Mouse (Mus musculus) layer of hippocampus, postnatal 36 days (tissue): ENCODE results near the gene Cln5. TPM values are rescaled to one million over a fixed set of nuclear protein-coding genes. Genes with fewer than 3 reads are reported as not detected.

ENCODE experiments used
- DNase-seq, 2 experiments: peaks; one replicate each; pipeline ENCODE4 v3.0.0; 2022
- total RNA-seq, 2 experiments: library from RNA; stranded (reverse); gene quantifications; 2 replicates each; pipeline ENCODE4 v1.2.3; 2021

The Cln5 gene
- total RNA-seq, 2 experiments from 2014 or later, result 9.6 to 10.6 TPM

- no peak for DNase-seq
Observed at GRCm38 (mm10) chr14:103078006-103078912, 8.2 kb downstream of the Cln5 start.

- DNase-seq, result no peak
Observed at GRCm38 (mm10) chr14:103079209-103079977, 9.4 kb downstream of the Cln5 start.

DNA sequence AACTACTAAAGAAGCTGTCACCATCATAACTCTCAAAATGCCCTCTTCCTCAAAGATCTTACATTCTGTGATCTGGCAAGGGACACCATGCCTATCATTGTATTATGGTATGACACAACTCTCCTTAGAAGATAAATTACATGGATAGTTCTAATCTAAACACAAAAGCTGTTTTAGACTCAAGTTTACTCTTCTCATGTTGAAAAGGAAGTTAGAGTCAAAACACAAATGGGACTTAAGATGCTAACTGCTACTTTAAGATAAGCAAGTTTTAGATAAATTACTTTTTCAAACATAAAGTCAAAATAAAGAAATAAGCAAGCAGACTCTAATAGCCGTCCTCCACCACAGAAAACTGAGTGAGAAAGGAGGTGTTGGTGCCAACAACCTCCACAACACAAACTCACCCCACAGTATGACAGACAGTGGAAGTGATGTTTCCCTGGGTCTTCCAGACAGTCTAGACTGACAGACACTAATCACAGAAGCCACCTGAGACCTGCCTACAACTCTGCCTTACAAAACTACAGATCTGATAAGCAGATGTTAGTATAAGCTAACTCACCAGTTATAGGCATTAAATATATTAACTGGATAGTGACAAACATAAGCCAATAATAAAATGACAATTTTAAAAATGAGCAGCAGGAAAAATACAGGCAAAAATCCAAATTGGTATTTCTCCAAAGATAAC lies 16.0 kb downstream of the Cln5 start:
- DNase-seq, result no peak

GRCm38 (mm10) chr14:103086671-103087324 lies 16.8 kb downstream of the Cln5 start:
- DNase-seq, result no peak

- no peak for DNase-seq
Observed at GRCm38 (mm10) chr14:103087846-103088245, 17.8 kb downstream of the Cln5 start.

- no peak for DNase-seq
Observed at GRCm38 (mm10) chr14:103088624-103089023, 18.6 kb downstream of the Cln5 start.

DNA sequence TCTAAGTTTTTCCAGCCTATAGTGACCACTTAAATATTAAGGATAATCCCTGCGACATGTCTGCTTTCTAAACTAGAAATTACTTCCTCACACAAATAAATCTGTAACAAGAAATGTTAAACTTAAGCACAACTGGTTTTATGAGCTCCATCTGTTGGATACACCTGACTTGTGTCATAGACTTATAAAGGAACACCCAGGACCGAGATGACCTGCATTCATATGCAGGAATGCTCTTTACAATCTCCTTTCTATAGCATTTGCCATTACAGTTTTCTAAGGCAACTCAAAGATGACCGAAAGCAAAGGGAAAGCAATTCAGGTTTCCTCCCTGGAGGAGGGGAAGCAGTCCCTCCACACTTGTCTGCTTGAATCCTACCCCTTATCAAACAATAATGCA lies 23.2 kb downstream of the Cln5 start:
- no peak for DNase-seq

DNA sequence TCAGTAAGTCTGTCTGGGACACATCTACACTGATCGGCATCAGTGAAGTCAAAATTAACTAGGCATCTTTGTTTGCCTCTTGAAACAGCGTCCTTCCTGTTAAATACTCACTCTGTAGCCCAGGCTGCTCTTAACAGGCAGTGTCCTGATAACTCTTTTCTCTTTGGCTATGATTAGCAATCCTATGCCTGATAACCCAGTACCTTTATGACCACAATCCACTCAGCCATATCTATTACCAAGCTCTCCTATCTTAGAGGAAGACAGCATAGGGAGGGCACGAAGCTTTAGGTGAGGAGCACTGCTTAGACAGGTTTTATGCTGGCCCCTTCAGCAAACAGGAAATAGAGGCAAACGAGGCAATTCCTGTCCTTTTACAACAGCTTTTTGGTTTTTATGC lies 23.7 kb downstream of the Cln5 start:
- DNase-seq, result no peak

GRCm38 (mm10) chr14:103095036-103095435 lies 25.0 kb downstream of the Cln5 start:
- no peak for DNase-seq

DNA sequence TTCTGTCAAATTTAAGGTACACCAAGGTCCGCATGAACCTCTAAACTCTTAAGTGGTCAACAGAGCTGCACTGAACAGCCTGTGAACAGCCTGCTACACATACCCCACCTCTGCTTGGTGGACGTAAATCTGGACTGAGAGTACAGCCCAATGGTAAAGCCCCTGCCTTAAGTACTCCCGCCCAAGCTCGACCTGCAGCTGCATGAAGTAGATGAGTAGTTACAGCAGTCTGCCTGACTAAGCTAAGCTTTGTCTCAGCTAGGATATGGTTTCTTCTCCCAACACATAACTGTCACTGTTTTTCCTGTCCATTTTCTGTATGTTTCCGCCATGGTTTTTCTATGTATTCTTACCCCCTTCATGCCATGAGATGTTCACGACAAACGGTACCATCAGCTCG lies 25.8 kb downstream of the Cln5 start:
- no peak for DNase-seq

DNA sequence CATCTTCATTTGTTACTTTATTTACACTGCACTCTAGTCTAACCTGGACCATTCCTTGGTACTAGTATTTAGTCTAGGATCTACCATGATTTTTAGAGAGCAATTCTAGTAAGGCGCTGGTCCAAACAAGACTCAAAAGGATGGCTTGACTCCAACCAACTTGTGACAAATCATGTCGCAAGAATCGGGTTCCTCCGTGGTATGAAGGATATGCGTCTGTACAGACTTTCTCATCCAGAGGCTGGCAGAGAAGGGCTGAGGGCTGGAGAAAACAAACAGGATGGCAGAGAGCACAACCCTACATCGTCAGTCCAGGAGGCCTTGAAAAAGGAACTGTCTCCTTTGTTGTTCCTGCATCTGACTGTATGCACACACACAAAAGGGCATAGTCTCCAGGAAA lies 26.6 kb downstream of the Cln5 start:
- no peak for DNase-seq

DNA sequence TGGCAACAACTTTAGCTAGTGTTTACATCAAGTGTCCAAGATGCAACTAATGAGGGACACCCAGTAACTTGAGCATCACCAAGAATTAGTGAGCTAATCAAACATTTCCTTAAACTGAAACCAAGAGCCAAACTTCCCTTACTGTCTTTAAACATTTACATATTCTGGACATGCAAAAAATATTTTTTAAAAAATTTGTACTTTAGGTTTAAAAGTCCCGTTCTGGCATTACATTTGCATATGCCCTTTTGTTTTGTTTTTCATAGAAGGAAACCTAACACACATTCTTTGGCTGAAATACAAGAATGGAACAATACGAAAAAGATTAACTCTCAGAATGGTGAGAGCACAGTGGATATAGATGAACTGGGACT lies 28.2 kb downstream of the Cln5 start:
- DNase-seq, result no peak

DNA sequence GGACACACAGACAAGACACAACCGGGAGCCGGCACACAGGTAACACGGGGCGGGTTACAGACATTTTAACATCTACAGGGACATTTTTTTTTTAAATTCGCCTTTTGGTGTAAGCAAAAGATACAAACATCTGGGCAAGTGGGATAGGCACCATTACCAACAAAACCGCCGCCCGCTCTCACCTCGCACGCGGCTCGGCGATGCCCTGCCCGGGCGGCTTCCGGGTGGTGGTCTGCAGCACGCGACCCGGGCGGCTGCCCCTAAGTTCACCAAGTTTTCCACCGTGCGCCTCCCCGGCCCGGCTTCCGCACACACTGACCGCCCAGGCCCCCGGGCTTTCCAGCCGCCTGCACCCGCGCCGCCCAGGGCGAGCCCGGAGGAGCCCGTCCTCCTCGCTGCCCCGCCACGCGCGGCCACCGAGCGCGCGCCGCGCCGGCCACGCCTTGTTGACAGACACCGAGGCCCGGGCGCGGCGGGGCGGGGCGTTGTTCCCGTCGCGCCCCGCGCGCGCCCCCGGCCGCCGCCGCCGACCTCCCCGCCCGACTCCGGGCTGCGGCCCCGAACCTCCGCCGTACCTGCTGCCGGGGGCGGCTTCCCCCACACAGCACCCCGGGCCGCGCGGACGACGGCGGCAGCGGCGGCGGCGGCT lies 28.7 kb downstream of the Cln5 start:
- DNase-seq, result peak; percentile 72 to 75

DNA sequence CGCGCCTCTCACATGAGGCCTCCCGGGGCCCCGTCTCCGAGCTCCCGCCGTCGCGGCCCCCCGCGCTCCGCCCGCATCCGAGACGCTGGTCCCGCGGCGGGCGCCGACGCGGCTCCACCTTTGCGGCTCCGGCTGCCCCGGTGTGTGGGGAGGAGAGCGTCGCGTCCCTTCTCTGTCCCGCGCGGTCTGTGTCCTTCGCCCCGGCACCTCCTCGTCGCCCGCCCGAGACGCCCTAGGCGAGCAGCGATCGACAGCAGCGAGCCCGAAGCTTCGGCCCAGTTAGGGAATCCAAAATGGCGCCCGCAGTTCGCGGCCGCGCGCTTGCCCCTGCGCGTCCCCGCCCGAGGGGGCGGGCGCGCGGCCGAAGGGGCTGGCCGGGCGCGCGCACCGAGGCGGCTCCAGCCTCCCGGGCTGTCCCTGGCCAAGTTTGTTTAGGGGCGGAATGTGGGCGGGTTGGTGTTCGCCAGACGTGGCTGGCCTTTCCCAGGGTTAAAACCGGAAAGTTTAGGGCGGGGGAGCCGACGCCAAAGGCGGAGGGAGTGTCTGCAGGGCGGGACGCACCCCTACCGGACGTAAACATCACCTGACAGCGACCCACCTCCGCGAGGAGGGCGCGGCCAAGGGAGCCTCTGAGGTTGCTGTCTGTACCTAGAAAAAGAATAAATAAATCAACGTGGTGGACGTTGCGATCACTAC lies 29.4 kb downstream of the Cln5 start, which contains the start of gene Fbxl3:
Gene Fbxl3, minus strand, starts transcription at position 329 of the 696 bp plus-strand sequence.
- DNase-seq, result peak; percentile 78 to 82

DNA sequence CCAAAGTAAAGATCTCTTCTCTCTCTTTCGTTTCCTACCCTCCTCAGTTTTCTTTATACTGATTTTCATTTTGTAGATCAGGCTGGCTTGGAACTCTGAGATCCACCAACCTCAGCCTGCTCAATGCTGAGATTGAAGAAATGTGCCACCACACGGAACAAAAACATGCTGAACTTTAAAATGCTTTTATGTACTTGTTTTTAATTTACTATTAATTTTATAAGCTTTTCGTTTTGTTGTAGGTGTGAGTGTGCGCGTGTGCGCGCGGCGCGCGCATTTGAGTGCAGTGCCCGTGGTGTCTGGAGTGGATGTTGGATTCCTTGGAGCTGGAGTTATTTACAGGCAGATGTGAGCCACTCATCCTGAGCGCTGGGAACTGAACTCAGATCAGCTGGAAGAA lies 30.3 kb downstream of the Cln5 start:
- no peak for DNase-seq

DNA sequence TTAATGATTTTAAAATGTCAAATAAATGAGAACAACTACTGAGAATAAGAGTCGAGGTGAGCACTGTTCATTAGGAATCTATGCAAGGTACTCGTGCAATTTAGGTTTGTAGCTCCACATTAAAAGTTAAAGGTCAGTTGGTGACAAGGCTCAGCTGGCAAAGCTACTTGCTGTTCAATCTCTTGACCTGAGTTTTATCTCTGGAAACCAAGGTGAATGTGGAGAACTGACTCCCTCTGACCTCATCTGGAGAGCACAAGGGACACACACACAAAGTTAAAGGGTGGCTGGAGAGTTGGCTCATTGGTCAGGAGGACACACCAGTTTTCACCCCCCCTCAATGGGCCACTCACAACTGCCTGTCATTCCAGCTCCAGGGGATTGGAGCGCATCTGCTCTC lies 31.2 kb downstream of the Cln5 start:
- no peak for DNase-seq

DNA sequence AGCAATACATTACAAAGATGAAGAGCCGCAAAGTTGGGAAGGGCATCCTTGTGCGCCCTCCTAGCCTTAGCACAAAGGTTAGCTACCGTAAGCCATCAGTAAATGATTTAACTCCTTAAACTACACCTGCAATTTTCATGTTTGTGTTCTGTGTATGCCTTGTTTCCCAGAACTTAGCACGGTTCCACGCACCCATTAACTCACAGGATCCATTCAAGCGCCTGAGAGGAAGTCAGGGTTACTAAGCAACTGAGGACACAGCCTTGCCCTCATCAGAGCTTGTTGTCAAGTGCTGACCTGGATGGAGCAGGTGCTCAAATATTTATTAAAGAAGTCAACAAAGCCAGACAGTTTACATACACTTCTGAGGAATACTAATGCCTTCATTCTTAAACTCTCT lies 32.2 kb downstream of the Cln5 start:
- DNase-seq, result no peak

GRCm38 (mm10) chr14:103102731-103103335 lies 32.8 kb downstream of the Cln5 start:
- no peak for DNase-seq

GRCm38 (mm10) chr14:103106301-103106700 lies 36.3 kb downstream of the Cln5 start:
- DNase-seq, result no peak

DNA sequence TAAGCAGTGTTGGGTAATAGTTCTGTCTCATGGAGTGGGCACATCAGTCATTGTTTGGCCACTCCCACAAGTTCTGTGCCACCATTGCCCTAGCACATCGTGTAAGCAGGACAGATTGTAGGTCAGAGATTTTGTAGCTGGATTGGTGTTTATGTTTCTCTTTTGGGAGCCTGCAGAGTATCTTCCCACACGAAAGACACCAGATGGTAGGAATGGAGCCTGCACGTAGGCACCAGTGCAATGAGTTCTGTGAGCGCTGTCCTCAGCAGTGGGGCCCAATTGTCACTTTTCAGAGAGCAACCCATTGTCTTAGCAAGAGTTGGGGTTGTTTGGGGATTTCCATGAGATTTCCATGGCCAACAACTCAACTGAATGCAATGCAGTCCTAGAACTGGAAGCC lies 40.0 kb downstream of the Cln5 start:
- DNase-seq, result peak; percentile 40 to 55
